Mouse (Mus musculus) heart, adult 2 months (tissue): ENCODE data around the gene Ctrc. TPM values are rescaled to one million over a fixed set of nuclear protein-coding genes. Genes with fewer than 3 reads are reported as not detected.

Experiments
- DNase-seq, 2 experiments: peaks; one replicate each; pipeline ENCODE4 v3.0.0; 2021
- H3K27ac ChIP-seq: fragments of 200-600 bp; 2 replicates; pipeline ENCODE4 v1.8.1; 2022
- H3K27me3 ChIP-seq: fragments of 200-500 bp; 2 replicates; pipeline ENCODE4 v1.6.1; 2012; ENCODE audit warnings: mild to moderate bottlenecking, low read length, inconsistent platforms, mixed read lengths; ENCODE audit not compliant: control insufficient read depth, insufficient read depth
- H3K36me3 ChIP-seq: fragments of 200-500 bp; 2 replicates; pipeline ENCODE4 v1.6.1; 2012; ENCODE audit warnings: low read length, inconsistent platforms; ENCODE audit not compliant: control insufficient read depth, insufficient read depth
- H3K4me1 ChIP-seq: fragments of 200-500 bp; 2 replicates; pipeline ENCODE4 v1.6.1; 2011; ENCODE audit warnings: low read length; ENCODE audit not compliant: control insufficient read depth, insufficient read depth
- H3K4me3 ChIP-seq: fragments of 200-600 bp; 2 replicates; pipeline ENCODE4 v1.8.1; 2022
- H3K79me2 ChIP-seq: fragments of 200-500 bp; replicated peaks from 2 replicates; pipeline ENCODE4 v1.6.1; 2012; ENCODE audit warnings: mild to moderate bottlenecking, inconsistent platforms, low read length, moderate library complexity, mixed read lengths; ENCODE audit not compliant: control insufficient read depth, insufficient read depth
- H3K9ac ChIP-seq: fragments of 200-500 bp; 2 replicates; pipeline ENCODE4 v1.6.1; 2012; ENCODE audit warnings: low read depth, mild to moderate bottlenecking, control low read depth, inconsistent platforms, low read length, mixed read lengths
- CTCF ChIP-seq: fragments of 200-600 bp; IDR thresholded peaks from 2 replicates; pipeline ENCODE4 v1.8.1; 2022; ENCODE audit warnings: antibody characterized with exemption, mild to moderate bottlenecking, moderate library complexity
- EP300 ChIP-seq: fragments of 200-500 bp; IDR thresholded peaks from 2 replicates; pipeline ENCODE4 v1.6.1; 2011; ENCODE audit warnings: low read depth, low read length, control low read depth; ENCODE audit not compliant: insufficient read depth
- POLR2A ChIP-seq: fragments of 200-500 bp; IDR thresholded peaks from 2 replicates; pipeline ENCODE4 v1.6.1; 2011; ENCODE audit warnings: mild to moderate bottlenecking, low read depth, low read length, control low read depth; ENCODE audit not compliant: insufficient read depth
- WGBS: fragments of 180-500 bp; shearing (Covaris S2); methylation state at CpG from one replicate; pipeline ENCODE4 v1.1.7; 2018; 5-methylcytosine and 5-hydroxymethylcytosine counted together
- intact Hi-C: fragments of 180-260 bp; cut with DNase I; formaldehyde crosslinking; loops from one replicate; pipeline ENCODE4 v1.15.1; 2025
- polyA plus RNA-seq: library from polyadenylated mRNA; depleted of rRNA; stranded (reverse); fragments of >200 nt; gene quantifications from 2 replicates; pipeline ENCODE4 v1.2.3, GENCODE M21; 2012
- total RNA-seq, 2 experiments: library from RNA; stranded (reverse); gene quantifications; 2 replicates each; pipeline ENCODE4 v1.2.3; 2021

Gene Ctrc
- total and polyA plus RNA-seq, 3 experiments = not detected

DNA sequence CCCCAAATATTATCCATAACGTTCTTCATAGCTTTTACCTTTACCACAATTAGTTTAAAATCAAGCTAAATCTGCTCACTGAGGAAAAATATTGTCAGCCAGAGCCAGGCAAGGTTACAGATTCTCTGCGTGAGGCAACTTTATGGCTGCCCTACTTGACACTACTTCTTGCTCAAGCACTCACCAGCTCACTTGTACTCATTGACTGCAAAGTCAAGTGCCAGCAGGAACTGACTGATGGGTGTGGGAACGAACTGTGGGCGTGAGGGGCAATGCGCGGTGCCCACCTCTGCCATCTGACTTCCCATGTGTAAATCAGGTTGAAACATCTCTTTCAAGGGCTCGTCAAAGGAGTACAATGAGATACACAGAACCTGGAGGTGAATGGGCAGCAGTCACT lies 58.7 kb downstream of the Ctrc start:
- peaks cover 2% of the 10 kb centered on the region for H3K4me1 ChIP-seq
- DNase-seq = no peak
- H3K79me2 ChIP-seq = 0 out of 2 replicates have a peak, but pooled peaks cover 1% of the 10 kb centered on the region
- WGBS = 82% methylated on average over 7 of the region's 7 CpGs
- H3K4me3 ChIP-seq = no peak overlapping the region
- no peak for TF ChIP-seq POLR2A
- TF ChIP-seq CTCF = no peak
- TF ChIP-seq EP300 = no peak
- no peaks in the 10 kb centered on the region for H3K27me3 ChIP-seq
- H3K9ac ChIP-seq = no peak overlapping the region
- H3K27ac ChIP-seq = no peak overlapping the region
- intact Hi-C loops = no loop called here
- H3K36me3 ChIP-seq = no peaks in the 10 kb centered on the region

DNA sequence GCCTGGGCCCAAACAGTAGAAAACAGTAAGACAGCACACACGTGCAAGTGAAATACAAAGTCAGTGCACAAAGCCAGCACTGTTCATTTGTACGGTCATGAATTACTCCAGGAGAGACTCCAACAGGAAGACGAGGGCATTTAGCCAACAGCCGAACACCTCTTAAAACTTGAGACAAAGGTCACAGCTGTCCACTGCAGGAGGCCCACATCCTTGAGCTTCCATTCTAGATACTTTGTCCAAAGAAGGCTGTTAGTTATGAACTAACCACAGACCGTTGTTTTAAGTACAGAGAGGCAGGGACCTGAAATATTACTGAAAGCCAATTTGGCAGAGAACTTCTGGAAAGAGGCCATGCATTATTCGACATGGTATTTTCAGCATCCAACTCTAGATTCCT lies 59.1 kb downstream of the Ctrc start:
- intact Hi-C loops = no loop called here
- H3K27ac ChIP-seq = no peak overlapping the region
- 0 out of 2 replicates have a peak, but pooled peaks cover 1% of the 10 kb centered on the region for H3K79me2 ChIP-seq
- 21% methylated on average over 6 of the region's 6 CpGs for WGBS
- TF ChIP-seq POLR2A (no peak), EP300 (no peak), CTCF (no peak)
- DNase-seq = no peak
- peaks cover 2% of the 10 kb centered on the region for H3K4me1 ChIP-seq
- no peaks in the 10 kb centered on the region for H3K36me3 ChIP-seq
- H3K9ac ChIP-seq = no peak overlapping the region
- H3K27me3 ChIP-seq = no peaks in the 10 kb centered on the region
- no peak overlapping the region for H3K4me3 ChIP-seq

DNA sequence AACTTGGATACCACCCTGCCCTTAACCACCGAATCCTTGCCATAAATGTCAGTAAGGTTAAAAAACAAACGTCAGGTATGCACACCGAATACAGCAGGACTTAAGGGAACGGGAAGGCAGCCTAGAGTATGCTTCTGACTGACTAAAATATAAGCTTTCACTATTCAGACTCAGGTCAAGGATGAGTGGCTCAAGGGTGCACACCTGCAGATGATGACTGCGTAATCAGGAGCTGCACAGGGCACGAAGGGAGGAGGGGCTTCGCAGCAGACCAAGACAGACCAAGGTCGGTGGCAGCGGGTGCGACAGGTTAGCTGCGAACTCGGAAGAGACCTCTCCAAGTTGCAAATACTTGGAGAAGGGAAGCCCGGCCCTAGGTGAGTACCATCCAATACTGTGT lies 60.0 kb downstream of the Ctrc start:
- no peak overlapping the region for H3K9ac ChIP-seq
- no peak overlapping the region for H3K4me3 ChIP-seq
- H3K79me2 ChIP-seq = 0 out of 2 replicates have a peak, but pooled peaks cover 1% of the 10 kb centered on the region
- TF ChIP-seq POLR2A = no peak
- no peaks in the 10 kb centered on the region for H3K27me3 ChIP-seq
- no peaks in the 10 kb centered on the region for H3K36me3 ChIP-seq
- no peak for DNase-seq
- no peak overlapping the region for H3K27ac ChIP-seq
- intact Hi-C loops = no loop called here
- WGBS = 92% methylated on average over 13 of the region's 13 CpGs
- peaks cover 2% of the 10 kb centered on the region for H3K4me1 ChIP-seq

DNA sequence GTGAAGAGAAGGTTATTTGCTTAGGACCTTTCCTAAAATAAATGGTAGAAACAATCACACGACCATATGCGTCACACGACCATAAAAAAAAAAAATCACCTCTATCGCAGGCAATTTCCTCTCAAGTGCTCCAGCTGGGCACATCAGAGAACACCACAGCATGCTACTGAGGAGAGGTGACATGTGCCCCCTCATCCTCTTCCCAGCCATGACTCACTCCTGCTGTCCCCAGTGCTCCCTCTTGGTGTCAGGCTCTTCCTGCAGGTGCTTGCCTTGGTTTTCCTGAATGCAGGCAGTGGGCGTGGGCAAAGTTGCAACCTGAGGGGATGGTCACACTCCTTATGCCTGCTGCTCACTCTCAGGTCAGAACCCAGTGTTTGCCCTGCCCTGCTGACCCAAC lies 61.3 kb downstream of the Ctrc start:
- no peak overlapping the region for H3K4me3 ChIP-seq
- no peak for DNase-seq
- intact Hi-C loops = no loop called here
- whole genome bisulfite sequencing = 81% methylated on average over 5 of the region's 5 CpGs
- peaks cover under 1% of the 10 kb centered on the region for H3K4me1 ChIP-seq
- TF ChIP-seq EP300 = no peak
- no peak for TF ChIP-seq POLR2A
- no peak for TF ChIP-seq CTCF
- no peaks in the 10 kb centered on the region for H3K27me3 ChIP-seq
- H3K79me2 ChIP-seq = 0 out of 2 replicates have a peak, but pooled peaks cover 1% of the 10 kb centered on the region
- no peaks in the 10 kb centered on the region for H3K36me3 ChIP-seq
- no peak overlapping the region for H3K9ac ChIP-seq
- no peak overlapping the region for H3K27ac ChIP-seq

DNA sequence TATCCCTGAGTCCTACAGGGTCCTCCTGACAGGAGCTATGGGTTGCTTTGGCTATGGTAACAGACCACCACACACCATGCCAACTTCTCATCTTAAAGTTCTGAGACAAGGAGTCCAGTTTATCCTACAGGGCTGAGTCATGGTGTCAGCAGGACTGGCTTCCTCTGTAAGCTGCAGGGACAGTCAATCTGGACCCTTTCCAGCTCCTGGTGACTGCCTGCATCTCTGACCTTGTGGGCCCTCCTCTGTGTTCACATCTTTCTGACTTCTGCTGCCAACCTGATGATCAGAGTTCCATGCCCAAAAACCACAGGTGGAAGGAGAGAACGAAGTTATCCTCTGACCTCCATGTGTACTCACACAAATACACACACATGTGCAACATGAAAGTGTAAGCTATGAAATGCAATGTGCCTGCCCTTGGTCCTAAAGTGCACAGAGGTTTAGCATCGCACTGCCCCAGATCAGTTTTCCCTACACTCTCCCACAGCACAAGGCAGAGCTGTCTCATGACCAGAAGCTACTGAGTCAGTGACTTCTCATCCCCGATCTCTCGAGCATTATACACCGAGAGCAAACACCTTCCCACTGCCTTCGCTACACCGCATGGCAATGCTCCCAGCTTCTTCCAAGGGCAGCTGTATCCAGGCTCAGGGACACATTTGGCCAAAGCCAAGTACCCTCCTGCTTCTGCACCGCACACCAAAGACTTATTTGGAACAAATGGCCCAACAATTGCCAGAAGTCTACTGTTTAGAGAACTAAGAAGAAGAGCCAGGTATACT lies 64.8 kb downstream of the Ctrc start:
- H3K4me3 ChIP-seq = no peak overlapping the region
- TF ChIP-seq EP300 (no peak), POLR2A (no peak), CTCF (no peak)
- intact Hi-C loops = no loop called here
- DNase-seq = no peak
- no peaks in the 10 kb centered on the region for H3K36me3 ChIP-seq
- 80% methylated on average over 8 of the region's 8 CpGs for WGBS
- H3K9ac ChIP-seq = no peak overlapping the region
- no peak overlapping the region for H3K27ac ChIP-seq
- H3K79me2 ChIP-seq = 0 out of 2 replicates have a peak, but pooled peaks cover 1% of the 10 kb centered on the region
- no peaks in the 10 kb centered on the region for H3K27me3 ChIP-seq
- no peaks in the 10 kb centered on the region for H3K4me1 ChIP-seq

DNA sequence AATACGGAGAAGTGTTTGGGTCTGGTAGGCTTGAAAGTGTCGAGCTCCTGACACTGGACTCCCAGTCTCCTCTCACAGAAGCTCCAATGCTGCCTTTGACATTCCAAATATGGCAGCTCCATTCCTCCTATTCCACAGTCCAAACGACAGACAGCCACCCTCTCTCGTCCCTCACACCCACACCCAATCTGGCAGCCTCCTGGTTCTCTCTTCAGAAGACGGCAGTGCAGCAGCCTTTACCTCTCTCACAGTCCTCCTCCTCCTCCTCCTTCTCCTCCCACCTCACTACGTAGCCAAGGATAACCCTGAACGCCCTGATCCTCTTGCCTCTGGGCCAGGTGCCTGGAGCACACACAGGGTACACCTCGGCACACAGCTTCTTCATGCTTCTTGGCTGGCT lies 66.3 kb downstream of the Ctrc start:
- H3K79me2 ChIP-seq = 0 out of 2 replicates have a peak, but pooled peaks cover 1% of the 10 kb centered on the region
- H3K27ac ChIP-seq = no peak overlapping the region
- TF ChIP-seq EP300 (no peak), CTCF (no peak), POLR2A (no peak)
- no peaks in the 10 kb centered on the region for H3K4me1 ChIP-seq
- no peak for DNase-seq
- H3K4me3 ChIP-seq = no peak overlapping the region
- no peak overlapping the region for H3K9ac ChIP-seq
- intact Hi-C loops = no loop called here
- no peaks in the 10 kb centered on the region for H3K36me3 ChIP-seq
- no peaks in the 10 kb centered on the region for H3K27me3 ChIP-seq
- 89% methylated on average over 8 of the region's 8 CpGs for WGBS
